Mouse (Mus musculus): ENCODE results near the gene Cnga1. TPM values are rescaled to one million over a fixed set of nuclear protein-coding genes. Genes with fewer than 3 reads are reported as not detected.
"Not testable (repeated sequence)": the region's sequence is repeated elsewhere in the genome, so short reads cannot be mapped to it uniquely, and the experiment has no call there.

Gene Cnga1
- total RNA-seq, 4 experiments from 2014 or later: not detected

GRCm38 (mm10) chr5:72640072-72640471 lies 4.0 kb downstream of the Cnga1 start:
- DNase-seq (ENCODE audit: low spot score): no peak

- DNase-seq (ENCODE audit: low spot score): no peak
Measured at GRCm38 (mm10) chr5:72636576-72636975, 7.5 kb downstream of the Cnga1 start.

- no peak for DNase-seq (ENCODE audit: low spot score)
Measured at GRCm38 (mm10) chr5:72636122-72636521, 8.0 kb downstream of the Cnga1 start.

GRCm38 (mm10) chr5:72634791-72635271 lies 9.2 kb downstream of the Cnga1 start:
- no peak for DNase-seq (ENCODE audit: low spot score)

GRCm38 (mm10) chr5:72630026-72630425 lies 14.0 kb downstream of the Cnga1 start:
- DNase-seq (ENCODE audit: low spot score): no peak

- no peak for DNase-seq (ENCODE audit: low spot score)
Measured at GRCm38 (mm10) chr5:72621022-72621421, 23.1 kb downstream of the Cnga1 start.

GRCm38 (mm10) chr5:72617413-72617812 lies 26.7 kb downstream of the Cnga1 start:
- no peak for DNase-seq (ENCODE audit: low spot score)

GRCm38 (mm10) chr5:72603138-72603537 lies 40.9 kb downstream of the Cnga1 start:
- no peak for DNase-seq (ENCODE audit: low spot score)

- DNase-seq (ENCODE audit: low spot score): peak; percentile 28
Measured at GRCm38 (mm10) chr5:72601006-72601405, 43.1 kb downstream of the Cnga1 start.

- no peak for DNase-seq (ENCODE audit: low spot score)
Measured at GRCm38 (mm10) chr5:72587192-72587681, 56.8 kb downstream of the Cnga1 start, which contains the start of gene Gm5868. TSS of gene Gm5868 (minus strand) at chr5:72587551.

GRCm38 (mm10) chr5:72586667-72587191 lies 57.3 kb downstream of the Cnga1 start:
- DNase-seq (ENCODE audit: low spot score): not testable (repeated sequence)

GRCm38 (mm10) chr5:72586122-72586521 lies 58.0 kb downstream of the Cnga1 start:
- DNase-seq (ENCODE audit: low spot score): not testable (repeated sequence)

- DNase-seq (ENCODE audit: low spot score): not testable (repeated sequence)
Measured at GRCm38 (mm10) chr5:72580970-72581332, 63.1 kb downstream of the Cnga1 start, which contains the start of gene Zar1. TSS of gene Zar1 (minus strand) at chr5:72581254.

- not testable (repeated sequence) for DNase-seq (ENCODE audit: low spot score)
Measured at GRCm38 (mm10) chr5:72580088-72580969, 63.7 kb downstream of the Cnga1 start.

GRCm38 (mm10) chr5:72579599-72579998 lies 64.5 kb downstream of the Cnga1 start:
- DNase-seq (ENCODE audit: low spot score): not testable (repeated sequence)

GRCm38 (mm10) chr5:72565621-72566020 lies 78.5 kb downstream of the Cnga1 start:
- no peak for DNase-seq (ENCODE audit: low spot score)

GRCm38 (mm10) chr5:72563183-72563582 lies 80.9 kb downstream of the Cnga1 start:
- DNase-seq (ENCODE audit: low spot score): not testable (repeated sequence)

GRCm38 (mm10) chr5:72560976-72561628 lies 83.0 kb downstream of the Cnga1 start:
- DNase-seq (ENCODE audit: low spot score): no peak

GRCm38 (mm10) chr5:72559544-72560049 lies 84.5 kb downstream of the Cnga1 start, which contains the start of gene Nfxl1:
TSS of gene Nfxl1 (minus strand) at chr5:72559684.
- peak; percentile 94 for DNase-seq (ENCODE audit: low spot score)

GRCm38 (mm10) chr5:72558716-72559526 lies 85.2 kb downstream of the Cnga1 start:
- no peak for DNase-seq (ENCODE audit: low spot score)

GRCm38 (mm10) chr5:72556245-72556644 lies 87.8 kb downstream of the Cnga1 start:
- no peak for DNase-seq (ENCODE audit: low spot score)
